Mouse (Mus musculus) neural tube, embryonic 14.5 days (tissue): ENCODE data around the gene Pter. TPM values are rescaled to one million over a fixed set of nuclear protein-coding genes. Genes with fewer than 3 reads are reported as not detected.
A peak's percentile ranks its signal among the peaks of the same experiment; 100 is the strongest.

ENCODE experiments used
- ATAC-seq: fragments of 200-750 bp; cut with Nextera tagmentation; 2 replicates; pipeline ENCODE4 v1.8.0; 2017; ENCODE audit warnings: low read depth, mild to moderate bottlenecking, moderate TSS enrichment, moderate library complexity
- H3K27ac ChIP-seq: fragments of 300-500 bp; sonication (generic); 2 replicates; pipeline ENCODE4 v1.5.1; 2014; ENCODE audit warnings: low read depth, mild to moderate bottlenecking, control low read depth, low read length, moderate library complexity, mixed read lengths
- H3K27me3 ChIP-seq: fragments of 300-500 bp; sonication (generic); 2 replicates; pipeline ENCODE4 v1.6.1; 2014; ENCODE audit warnings: low read length; ENCODE audit not compliant: control insufficient read depth, insufficient read depth
- H3K36me3 ChIP-seq: fragments of 300-500 bp; sonication (generic); 2 replicates; pipeline ENCODE4 v1.6.1; 2014; ENCODE audit warnings: low read length, mixed read lengths; ENCODE audit not compliant: control insufficient read depth, insufficient read depth
- H3K4me1 ChIP-seq: fragments of 300-500 bp; sonication (generic); 2 replicates; pipeline ENCODE4 v1.6.1; 2014; ENCODE audit warnings: low read length; ENCODE audit not compliant: control insufficient read depth, insufficient read depth
- H3K4me2 ChIP-seq: fragments of 300-500 bp; sonication (generic); 2 replicates; pipeline ENCODE4 v1.6.1; 2014; ENCODE audit warnings: mild to moderate bottlenecking, low read depth, low read length, control low read depth
- H3K4me3 ChIP-seq: fragments of 300-500 bp; sonication (generic); 2 replicates; pipeline ENCODE4 v1.5.1; 2014; ENCODE audit warnings: low read depth, low read length, control low read depth, mixed read lengths
- H3K9ac ChIP-seq: fragments of 300-500 bp; sonication (generic); replicated peaks from 2 replicates; pipeline ENCODE4 v1.6.1; 2014; ENCODE audit warnings: low read depth, mild to moderate bottlenecking, control low read depth, low read length, mixed read lengths
- H3K9me3 ChIP-seq: fragments of 300-500 bp; sonication (generic); 2 replicates; pipeline ENCODE4 v1.6.1; 2016; ENCODE audit warnings: low read length; ENCODE audit not compliant: control insufficient read depth
- WGBS: fragments of 180-500 bp; shearing (Covaris S2); extraction: QIAGEN DNeasy Blood & Tissue Kit; methylation state at CpG from one replicate; pipeline ENCODE4 v1.1.7; 2014; 5-methylcytosine and 5-hydroxymethylcytosine counted together
- polyA plus RNA-seq: library from polyadenylated mRNA; unstranded; fragments of >200 nt; fragmentation: Nextera tagmentation; extraction: Ambion mirVana; gene quantifications from 2 replicates; pipeline ENCODE4 v1.2.1, GENCODE M21; 2014

Gene Pter
- 6.8 and 7.5 TPM in 2 replicates for polyA plus RNA-seq

DNA sequence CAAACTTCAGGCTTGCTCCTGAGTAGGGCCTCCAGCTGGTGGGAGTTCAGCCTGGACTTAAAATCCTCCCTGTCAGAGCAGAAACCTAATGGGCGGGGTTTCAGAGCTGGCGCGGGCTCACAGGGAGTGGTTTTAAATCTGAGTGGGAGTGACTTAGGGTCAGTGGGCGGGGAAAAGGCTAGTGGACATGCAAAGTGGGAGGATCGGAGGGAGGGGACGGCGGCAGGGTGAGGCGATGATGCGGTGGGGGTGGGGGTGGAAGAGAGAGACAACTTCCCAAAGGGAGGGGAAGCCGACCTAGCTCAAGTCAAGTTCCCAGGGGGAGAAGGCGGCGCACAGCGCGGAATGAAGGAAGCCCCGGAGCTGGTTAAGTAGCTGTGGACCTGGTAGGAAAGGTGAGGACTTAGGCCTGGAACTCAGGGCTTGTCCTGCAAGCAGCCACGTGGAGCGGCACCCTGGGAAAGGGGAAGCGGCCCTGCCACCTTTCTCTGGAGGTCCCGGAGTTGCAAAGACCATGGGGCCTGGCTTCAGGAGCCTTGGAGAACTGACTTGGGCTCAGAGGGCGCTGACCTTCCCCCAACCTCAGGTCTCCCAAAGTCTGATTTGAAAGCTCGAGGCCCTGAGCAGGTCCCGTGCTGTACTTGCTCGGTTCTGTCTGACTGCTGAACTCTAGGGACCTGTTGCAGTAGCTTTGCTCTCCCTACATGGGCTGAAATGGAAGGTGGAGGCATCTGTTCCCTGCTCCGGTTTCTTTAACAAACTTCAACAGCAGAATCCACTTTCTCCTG, at the start of gene Pter:
Gene Pter, plus strand, starts transcription at position 238 of the 788 bp plus-strand sequence.
- Histone ChIP-seq H3K9ac (peak within 1 kb of the TSS; percentile 25; the same call in 1 of the 2 replicates), H3K4me3 (peak within 1 kb of the TSS; percentile 34), H3K4me2 (peak within 1 kb of the TSS; percentile 62), H3K27me3 (no peaks in the 10 kb centered on the region), H3K4me1 (peaks cover 4% of the 10 kb centered on the region; the same call in 1 of the 2 replicates), H3K36me3 (no peaks in the 10 kb centered on the region), H3K27ac (no peak within 1 kb of the TSS), H3K9me3 (no peaks in the 10 kb centered on the region)
- 1% methylated on average over 24 of the region's 24 CpGs for WGBS
- ATAC-seq: peak; percentile 91

DNA sequence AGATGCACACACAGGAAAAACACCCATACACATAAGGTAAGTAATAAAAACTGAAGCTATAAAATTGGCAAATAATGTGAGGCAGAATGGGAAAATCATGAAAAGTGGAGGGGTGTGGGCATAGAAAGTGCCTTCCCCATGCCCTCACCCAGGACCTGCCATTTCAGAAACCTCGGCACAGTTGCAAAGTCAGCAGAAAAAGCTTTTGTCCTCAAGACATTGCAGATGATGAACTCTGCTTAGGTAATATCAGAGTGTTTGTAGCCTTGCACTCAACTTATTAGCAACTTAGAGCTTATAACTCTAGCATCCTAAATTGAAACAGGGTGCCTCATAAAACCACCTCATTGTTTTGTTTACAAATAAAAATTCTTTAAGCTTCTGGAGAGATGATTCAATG, 49.6 kb upstream of the Pter start:
- no peak overlapping the region for H3K4me3 ChIP-seq
- no peak for ATAC-seq
- no peak overlapping the region for H3K9ac ChIP-seq
- H3K27me3 ChIP-seq: no peaks in the 10 kb centered on the region
- no peaks in the 10 kb centered on the region for H3K9me3 ChIP-seq
- 72% methylated on average over 1 of the region's 1 CpGs for WGBS
- H3K36me3 ChIP-seq: no peaks in the 10 kb centered on the region
- H3K4me1 ChIP-seq: no peaks in the 10 kb centered on the region
- no peak overlapping the region for H3K27ac ChIP-seq
- no peak overlapping the region for H3K4me2 ChIP-seq

DNA sequence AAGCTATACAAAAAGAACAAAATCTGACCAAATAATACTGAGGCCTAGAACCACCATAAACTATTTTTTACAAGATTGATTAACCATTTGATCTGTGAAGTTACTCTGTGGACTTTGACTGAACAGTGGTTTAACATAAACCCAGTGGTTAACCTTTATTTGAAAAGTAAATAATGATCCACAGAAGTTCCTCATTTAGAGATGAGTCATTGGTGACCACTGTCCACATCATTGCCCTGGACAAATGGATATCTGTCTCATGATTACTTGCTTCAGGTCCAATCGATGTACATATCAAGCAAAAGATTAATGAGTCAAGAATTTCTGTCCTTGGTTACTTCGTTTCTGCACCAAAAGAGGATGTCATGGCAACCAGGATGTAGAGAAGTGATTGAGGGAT, 44.3 kb upstream of the Pter start:
- H3K9me3 ChIP-seq: no peaks in the 10 kb centered on the region
- no peak overlapping the region for H3K27ac ChIP-seq
- H3K4me1 ChIP-seq: no peaks in the 10 kb centered on the region
- no peak overlapping the region for H3K4me3 ChIP-seq
- H3K9ac ChIP-seq: no peak overlapping the region
- WGBS: 79% methylated on average over 2 of the region's 2 CpGs
- no peak overlapping the region for H3K4me2 ChIP-seq
- H3K36me3 ChIP-seq: no peaks in the 10 kb centered on the region
- H3K27me3 ChIP-seq: no peaks in the 10 kb centered on the region
- no peak for ATAC-seq

DNA sequence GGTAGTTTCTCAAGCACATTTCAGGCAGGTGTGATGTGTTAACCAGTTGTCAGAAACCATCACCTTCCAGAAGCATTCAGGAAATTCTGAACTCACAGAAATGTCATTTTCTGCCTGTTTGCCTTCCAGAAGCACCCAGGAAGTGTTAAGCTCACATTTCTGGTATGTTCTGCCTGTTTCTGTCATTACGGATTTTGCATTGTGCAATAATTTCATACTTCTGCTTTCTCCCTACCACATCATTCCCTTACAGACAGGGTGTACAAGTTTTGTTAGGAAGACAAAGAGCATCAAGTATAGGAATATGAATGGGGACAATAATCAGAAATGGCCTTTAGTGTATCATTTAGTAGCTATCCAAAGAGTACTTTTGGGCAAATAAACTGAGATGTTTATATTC, 42.8 kb upstream of the Pter start:
- H3K9ac ChIP-seq: no peak overlapping the region

DNA sequence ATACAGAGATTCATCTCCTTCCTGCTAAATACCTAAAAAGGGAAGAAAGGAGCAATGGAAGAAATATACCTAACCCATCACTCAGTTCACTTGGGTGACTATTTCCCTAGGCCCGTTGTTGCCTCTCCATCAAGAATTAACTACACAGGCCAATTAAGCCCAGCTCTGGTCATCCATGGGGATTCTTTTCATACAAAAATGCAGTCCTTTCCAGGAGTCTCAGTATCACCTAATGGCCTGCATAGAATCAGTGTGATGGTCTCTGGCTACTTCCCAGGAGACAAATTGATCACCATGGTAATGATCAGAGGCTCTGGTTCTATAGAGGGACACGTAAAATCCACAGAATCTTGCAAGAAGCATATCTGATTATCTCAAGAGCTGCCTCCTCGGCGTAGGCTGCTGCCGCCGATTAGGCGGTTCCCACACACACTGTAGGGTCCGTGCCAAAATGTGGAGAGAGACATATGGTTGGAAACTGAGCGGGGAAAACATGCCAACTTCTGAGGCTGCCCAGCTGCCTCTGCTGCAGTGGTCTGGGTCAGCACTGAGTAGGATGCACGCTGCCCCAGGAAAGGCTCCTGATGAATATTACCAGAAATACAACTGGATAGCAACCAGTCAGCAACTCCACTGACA, 40.4 kb upstream of the Pter start:
- ATAC-seq: peak; percentile 84
- Histone ChIP-seq H3K27ac (no peak overlapping the region), H3K27me3 (no peaks in the 10 kb centered on the region), H3K4me3 (no peak overlapping the region), H3K4me1 (no peaks in the 10 kb centered on the region), H3K9me3 (no peaks in the 10 kb centered on the region), H3K36me3 (no peaks in the 10 kb centered on the region), H3K4me2 (no peak overlapping the region), H3K9ac (no peak overlapping the region)
- 56% methylated on average over 10 of the region's 10 CpGs for WGBS

More for the DNA sequence above, 42.8 kb upstream of the Pter start:
- WGBS: 92% methylated on average over 1 of the region's 1 CpGs
- no peak overlapping the region for H3K4me2 ChIP-seq
- H3K36me3 ChIP-seq: no peaks in the 10 kb centered on the region
- no peak overlapping the region for H3K27ac ChIP-seq
- no peaks in the 10 kb centered on the region for H3K9me3 ChIP-seq
- H3K4me1 ChIP-seq: no peaks in the 10 kb centered on the region
- H3K27me3 ChIP-seq: no peaks in the 10 kb centered on the region
- ATAC-seq: no peak
- H3K4me3 ChIP-seq: no peak overlapping the region

DNA sequence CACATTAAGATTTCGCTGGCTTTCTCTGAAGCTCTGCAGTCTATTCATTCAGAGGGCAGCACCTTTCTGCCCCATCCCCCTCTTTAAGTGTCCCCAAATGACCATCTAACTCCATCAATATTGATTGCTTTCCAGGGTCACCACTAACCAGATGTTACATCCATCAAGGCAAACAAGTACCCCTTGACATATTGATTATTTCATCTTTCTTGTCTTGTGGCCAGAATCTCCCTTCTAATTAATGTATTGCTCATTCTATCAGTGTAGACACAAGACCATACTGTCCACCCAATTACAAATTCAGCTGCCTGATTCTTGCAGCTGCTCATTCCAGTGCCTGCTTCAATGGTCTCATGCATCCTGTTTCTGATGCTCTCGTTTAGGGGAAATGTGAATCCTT, 36.8 kb upstream of the Pter start:
- no peak overlapping the region for H3K4me2 ChIP-seq
- 52% methylated on average over 2 of the region's 2 CpGs for WGBS
- ATAC-seq: no peak

DNA sequence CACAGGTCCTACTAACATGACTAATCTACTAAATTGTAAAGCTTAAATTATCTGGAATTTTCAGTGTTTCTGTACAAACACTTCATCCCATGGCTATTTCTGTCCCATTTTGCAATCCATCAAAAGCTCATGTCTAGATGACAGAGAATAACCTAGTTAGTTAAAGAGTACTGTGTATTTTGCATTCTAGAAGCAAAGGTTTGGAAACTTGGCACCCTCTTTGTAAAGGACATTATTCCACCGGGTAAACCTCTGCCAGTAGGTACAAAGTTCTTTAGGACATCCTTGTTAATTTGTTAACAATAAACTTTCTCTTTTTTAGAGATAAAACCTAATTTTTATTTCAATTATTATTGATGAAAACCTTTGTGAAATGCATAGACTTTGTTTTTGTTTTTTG, 18.1 kb upstream of the Pter start:
- no peaks in the 10 kb centered on the region for H3K36me3 ChIP-seq
- 92% methylated on average over 1 of the region's 1 CpGs for WGBS

More for the DNA sequence above, 36.8 kb upstream of the Pter start:
- Histone ChIP-seq H3K9me3 (no peaks in the 10 kb centered on the region), H3K36me3 (no peaks in the 10 kb centered on the region), H3K27ac (no peak overlapping the region), H3K4me1 (no peaks in the 10 kb centered on the region), H3K27me3 (no peaks in the 10 kb centered on the region), H3K9ac (no peak overlapping the region), H3K4me3 (no peak overlapping the region)

DNA sequence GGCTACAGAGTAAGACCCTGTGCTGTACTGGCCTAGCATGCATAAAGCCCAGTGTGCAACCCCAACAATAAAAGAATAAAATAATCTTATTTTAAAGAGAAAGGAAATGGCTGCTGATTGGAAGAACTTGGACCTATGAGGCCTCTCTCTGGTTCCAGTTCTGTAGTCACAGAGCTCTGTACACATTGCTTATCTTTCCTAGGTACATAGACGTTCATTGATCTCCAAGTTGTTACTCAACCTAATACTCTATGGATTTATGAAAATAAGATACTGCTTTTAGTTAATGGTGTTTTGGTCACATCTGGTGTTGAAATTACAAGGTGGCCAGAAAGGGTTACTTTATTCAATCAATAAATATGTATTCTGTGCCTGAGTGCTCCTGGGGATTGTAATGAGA, 1.8 kb downstream of the Pter start:
- H3K9me3 ChIP-seq: no peaks in the 10 kb centered on the region
- no peak overlapping the region for H3K4me3 ChIP-seq
- H3K9ac ChIP-seq: no peak overlapping the region
- H3K27ac ChIP-seq: no peak overlapping the region
- H3K4me2 ChIP-seq: no peak overlapping the region
- no peaks in the 10 kb centered on the region for H3K27me3 ChIP-seq
- H3K4me1 ChIP-seq: peaks cover 4% of the 10 kb centered on the region; the same call in 1 of the 2 replicates
- ATAC-seq: no peak
- H3K36me3 ChIP-seq: no peaks in the 10 kb centered on the region
- WGBS: 83% methylated on average over 1 of the region's 1 CpGs

More for the DNA sequence above, 18.1 kb upstream of the Pter start:
- no peak overlapping the region for H3K27ac ChIP-seq
- H3K27me3 ChIP-seq: no peaks in the 10 kb centered on the region
- H3K4me1 ChIP-seq: no peaks in the 10 kb centered on the region
- H3K9ac ChIP-seq: no peak overlapping the region
- no peak overlapping the region for H3K4me2 ChIP-seq
- H3K9me3 ChIP-seq: no peaks in the 10 kb centered on the region
- H3K4me3 ChIP-seq: no peak overlapping the region
- ATAC-seq: no peak

DNA sequence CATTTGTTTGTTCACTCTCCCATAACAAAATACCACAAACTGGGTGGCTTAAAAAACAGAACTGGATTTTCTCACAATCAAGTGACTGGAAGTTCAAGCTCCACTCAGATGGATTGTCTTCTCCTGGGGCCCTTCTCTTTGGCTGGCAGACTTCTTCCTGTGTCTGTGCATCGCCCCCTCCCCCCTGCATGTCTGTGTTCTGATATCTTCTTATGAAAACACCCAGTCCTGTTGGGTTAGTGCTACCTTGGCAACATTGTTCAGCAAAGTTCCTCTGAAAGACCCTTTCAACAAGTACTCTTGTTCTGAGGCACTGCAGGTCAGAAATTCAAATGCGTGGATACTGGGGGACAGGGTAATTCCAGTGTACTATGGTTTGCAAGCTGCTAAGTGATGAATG, 6.5 kb downstream of the Pter start:
- Histone ChIP-seq H3K4me2 (no peak overlapping the region), H3K9me3 (no peaks in the 10 kb centered on the region), H3K4me1 (no peaks in the 10 kb centered on the region), H3K9ac (no peak overlapping the region), H3K36me3 (no peaks in the 10 kb centered on the region), H3K27me3 (no peaks in the 10 kb centered on the region), H3K4me3 (no peak overlapping the region), H3K27ac (no peak overlapping the region)
- ATAC-seq: no peak
- 85% methylated on average over 2 of the region's 2 CpGs for WGBS
